Mouse (Mus musculus) forelimb bud, embryonic 11.5 days (tissue): ENCODE measurements around the gene Ctcfl.
A peak's percentile ranks its signal among the peaks of the same experiment; 100 is the strongest.

Source experiments
- DNase-seq: peaks from one replicate; pipeline ENCODE4 v3.0.0-alpha.2; 2012; ENCODE audit warnings: low read depth, low spot score

Ctcfl gene

DNA sequence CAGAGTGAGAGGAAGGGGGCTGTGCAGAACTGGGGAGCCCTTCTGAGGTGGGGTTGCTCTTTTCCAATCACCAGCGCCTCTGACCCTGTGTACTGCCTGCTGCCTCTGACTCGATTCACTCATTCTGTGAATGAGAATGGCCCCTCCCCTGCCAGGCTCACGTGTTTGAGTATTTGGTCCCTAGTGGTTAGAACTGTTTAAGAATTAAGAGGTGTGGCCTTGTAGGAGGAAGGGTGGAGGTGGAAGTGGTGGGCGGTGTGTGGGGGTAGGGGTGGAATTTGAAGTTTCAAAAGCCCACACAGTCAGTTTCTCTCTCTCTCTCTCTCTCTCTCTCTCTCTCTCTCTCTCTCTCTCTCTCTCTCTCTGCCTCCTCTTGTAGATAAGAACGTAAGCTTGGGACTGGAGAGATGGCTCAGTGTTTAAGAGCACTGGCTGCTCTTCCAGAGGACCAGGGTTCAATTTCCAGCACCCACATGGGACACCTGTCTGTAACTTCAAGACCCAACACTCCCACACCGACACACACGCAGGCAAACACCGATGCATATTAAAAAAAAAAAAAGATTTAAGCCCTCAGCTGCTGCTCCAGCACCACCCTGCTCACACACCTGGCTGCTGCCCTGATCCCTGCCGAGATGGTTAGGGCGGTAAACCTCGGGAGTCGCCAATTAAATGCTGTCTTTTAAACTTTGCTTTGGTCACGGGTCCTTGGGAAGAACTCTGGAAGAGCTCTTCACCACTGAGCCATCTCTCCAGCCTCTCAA is 35.4 kb downstream of the Ctcfl start:
- no peak for DNase-seq

DNA sequence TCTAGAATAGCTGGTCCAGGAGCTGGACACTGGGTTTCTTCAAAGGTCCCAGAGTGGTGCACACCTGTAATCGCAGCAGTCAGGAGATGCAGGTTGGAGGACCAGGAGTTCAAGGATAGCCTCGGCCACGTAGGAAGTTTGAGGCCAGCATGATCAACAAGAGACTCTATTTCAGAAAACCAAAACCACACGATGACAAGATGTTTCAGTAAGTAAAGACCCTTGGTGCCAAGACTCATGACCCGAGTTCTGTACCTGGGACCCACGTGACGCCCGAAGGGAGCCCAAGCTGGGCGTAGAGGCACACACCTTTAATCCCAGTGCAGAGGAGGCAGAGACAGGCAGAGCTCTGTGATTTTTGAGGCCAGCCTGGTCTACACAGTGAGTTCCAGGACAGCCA is 36.2 kb downstream of the Ctcfl start:
- DNase-seq, result no peak

DNA sequence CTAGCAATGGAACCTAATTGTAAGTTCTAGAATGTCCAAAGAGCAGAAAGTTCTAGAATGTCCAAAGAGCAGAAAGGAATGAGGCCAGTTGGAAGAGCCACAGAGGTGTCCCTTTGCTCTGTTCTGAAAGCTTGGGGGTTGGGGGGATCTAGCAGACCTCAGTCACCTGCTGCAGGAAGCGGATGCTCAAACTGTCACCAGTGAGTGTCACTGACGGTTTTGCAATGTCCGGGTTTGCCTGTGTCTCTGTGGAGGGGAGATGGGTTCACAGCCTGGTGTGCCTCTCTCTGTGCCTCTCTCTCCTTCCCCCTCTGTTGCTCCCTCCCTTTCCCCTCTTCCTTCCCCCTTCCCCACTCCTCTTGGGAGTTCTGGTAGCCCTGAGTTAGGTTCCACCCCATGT is 36.6 kb downstream of the Ctcfl start:
- no peak for DNase-seq

DNA sequence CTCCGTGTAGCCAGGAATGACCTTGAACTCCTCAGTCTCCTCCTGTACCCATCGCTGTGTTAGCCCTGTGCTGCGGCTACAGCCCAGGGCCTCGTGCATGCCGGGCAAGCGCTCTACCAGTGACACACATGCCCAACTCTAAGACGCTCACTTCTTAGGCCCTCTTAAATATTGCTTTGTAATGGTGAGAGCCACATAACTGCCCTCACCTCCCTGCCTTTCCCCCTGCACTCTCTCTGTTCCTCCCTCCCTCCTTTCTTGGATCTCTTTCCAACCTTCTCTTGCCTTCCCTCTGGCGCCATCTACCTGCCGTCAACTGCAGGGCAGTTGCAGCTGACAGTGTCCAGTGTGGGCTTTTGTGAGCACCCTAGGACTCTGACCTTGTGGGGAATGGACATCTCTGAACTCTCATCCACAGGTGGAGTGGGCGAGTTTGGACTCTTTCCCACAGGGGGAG is 38.5 kb downstream of the Ctcfl start:
- DNase-seq, result peak; percentile 79

DNA sequence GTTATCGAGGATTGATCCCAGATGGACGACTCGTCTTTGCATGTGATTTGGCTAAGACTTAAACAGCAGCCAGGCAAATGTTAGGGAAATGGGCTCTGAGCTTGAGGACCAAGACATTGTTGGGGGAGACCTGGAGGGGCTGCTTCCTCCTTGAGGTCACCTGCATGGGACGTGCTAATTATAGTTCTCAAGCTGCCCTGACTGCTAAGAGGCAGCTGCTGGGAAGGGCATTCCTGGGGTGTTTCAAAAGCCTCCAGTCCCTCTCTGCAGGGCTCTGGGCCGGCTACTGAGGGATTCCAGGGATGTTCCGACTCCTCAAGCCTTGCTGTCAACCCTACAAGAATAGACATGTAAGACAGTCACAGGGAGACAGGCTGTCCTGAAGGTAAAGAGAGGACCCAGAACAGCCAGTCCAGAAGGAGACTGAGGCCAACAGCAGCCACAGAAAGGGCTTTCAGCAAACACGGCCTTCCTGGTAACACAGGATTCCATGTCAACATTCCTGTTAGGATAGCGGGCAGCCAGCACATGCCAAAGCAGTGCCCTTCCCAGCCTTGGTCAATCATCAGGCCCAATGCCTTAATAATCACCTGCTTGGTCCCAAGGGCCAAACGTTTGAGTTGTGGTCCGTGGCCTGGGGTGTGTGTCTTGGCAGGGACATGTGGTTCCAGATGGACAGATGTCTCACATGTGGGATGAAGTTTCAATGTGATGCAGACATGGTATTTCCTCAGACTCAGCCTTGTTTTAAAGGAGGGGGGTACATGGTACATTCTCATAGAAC is 39.4 kb downstream of the Ctcfl start:
- no peak for DNase-seq

DNA sequence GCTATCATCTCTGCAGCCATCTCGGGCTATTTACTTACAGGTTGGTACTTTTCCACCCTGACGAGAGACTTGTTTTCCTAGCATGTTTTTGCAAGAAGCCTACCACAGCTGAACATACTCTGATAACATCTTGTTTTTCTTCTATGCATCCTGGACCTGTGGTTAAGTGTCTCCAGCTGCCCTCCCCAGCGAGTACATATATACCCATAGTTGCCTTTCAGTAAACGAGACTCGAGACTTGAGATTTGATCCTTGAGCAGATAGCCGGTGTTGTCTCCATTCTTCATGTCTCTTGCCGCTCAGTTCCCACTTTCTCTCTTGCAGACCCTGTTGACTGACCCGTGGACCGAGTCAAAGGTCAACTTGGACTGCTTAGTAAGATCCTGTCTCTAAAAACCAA is 42.4 kb downstream of the Ctcfl start:
- no peak for DNase-seq

DNA sequence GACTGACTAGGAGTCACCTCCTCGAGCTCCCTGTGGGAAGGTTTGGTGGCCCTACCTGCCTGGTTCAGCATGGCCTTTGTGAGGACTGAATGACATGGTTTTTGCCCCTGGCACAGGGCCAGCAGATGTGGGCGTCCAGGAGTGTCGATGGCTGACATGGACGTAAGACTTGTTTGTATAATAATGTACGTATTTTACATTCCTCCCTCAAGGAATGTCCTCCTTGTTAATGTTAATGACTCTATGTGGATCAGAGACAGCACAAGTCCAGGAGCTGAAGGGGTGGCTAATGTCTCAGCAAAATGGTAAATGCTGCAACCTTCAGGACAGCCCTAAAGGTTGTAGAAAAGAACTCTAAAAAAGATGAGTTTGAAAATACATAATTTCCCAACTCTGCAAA is 45.7 kb downstream of the Ctcfl start:
- no peak for DNase-seq

DNA sequence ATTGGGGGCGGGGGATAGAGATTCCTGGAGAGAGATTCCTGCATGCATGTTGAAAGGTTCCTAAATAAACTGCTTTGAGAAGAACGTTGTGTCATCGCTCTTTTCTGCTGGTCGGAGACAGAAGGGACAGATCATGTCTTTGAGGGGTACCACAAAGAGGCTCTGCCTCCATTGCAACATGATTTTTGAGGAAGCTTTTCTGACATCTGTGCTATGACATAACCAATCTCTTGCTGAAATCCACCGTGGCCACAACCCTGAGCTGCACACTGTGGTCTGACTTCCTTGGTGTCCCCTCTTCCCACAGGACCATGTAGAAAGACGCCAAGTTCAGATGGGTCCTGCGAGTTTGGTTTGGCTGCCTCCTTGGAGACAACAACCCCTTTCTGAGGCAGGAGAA is 46.4 kb downstream of the Ctcfl start:
- no peak for DNase-seq

DNA sequence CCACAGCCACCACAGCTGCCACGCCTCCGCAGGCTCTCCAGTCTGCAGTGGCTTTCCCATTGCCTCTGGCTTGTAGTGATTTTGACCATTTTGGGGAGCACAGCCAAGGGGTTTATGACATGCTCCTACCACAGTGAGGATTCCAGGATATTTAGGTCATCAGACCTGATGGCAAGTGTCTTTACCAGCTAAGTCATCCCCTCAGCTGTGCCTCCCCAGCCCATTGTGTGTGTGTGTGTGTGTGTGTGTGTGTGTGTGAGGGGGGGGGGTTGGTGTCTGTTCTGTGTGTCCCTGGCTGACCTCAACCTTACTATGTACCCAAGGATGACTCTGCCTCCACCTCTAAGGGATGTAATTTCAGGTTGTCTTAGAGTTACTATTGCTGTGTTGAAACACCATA is 54.5 kb downstream of the Ctcfl start:
- DNase-seq, result no peak

DNA sequence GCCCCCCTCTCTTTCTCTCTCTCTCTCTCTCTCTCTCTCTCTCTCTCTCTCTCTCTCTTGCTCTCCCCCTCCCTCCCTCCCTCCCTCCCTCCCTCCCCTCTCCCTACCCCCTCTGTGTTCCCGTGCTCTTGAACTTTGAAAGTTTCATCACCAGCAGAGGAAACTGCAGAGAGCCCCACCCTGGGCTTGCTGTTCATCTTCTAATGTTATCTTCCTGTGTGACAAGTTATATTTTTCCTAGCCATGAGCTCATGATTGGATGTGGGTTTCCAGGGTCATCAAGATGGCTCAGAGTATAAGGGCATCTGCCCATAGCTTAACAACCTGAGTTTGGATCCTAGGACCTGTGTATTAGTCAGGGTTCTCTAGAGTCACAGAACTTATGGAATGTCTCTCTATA is 56.1 kb downstream of the Ctcfl start:
- DNase-seq, result no peak

DNA sequence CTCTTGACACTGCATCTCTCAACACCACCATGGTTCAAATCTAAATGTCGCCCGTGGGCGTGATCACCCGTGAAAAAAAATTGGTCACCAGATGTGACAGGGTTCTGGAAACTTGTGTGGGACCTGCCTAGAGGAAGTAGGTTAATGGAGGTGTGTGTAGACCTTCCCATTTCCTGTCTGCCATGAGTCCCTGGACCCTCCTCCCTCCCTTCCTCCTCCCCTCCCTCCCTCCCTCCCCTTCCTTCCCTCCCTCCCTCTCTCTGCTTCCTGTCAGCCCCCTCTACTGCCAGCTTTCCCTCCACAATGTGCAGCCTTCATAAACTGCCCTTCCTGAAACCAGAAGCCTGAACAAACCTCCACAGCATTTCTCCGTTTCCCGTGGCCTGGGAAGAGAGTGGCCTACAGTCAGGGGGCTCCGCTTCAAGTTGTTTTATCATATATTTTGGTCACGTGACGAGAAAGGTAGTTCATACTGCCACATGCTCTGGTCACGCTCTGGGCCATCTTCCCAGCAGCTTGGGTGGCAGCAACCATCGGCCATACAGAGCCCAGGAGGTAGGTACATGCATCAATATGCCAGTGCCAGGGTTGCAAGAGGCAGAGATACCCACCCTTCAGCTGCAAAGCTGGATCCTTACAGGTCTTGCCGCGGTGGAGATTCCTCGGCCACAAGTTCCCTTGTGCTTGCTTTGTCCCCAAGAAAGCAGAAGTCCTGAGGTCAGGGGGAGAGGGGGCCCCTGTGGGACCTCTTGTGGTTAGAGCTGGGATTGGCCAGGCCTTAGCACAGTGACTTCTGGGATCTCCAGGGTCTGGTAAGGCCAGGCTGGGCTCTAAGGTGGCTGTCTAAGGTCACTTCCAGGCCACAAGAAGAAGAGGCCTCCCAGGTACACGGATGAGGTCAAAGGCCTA is 57.6 kb downstream of the Ctcfl start:
- DNase-seq, result no peak

DNA sequence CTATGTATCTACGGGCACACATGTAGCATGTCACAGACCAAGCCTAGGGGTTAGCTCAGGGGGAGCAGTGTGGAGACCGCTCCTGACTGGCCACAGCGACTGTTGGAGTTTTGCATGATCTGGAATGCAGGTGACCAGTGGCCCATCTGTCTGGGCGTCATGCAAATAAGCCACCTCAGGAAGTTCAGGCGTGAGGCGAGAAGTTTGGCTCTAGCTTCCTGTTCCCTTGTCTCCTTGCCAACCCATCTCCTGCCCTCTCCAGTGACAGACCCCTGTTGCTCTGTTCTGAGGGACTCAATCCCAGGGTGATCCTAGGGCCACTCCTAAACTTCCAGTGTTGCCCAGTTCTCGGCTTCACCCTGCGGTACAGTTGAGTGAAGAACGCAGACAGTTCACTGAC is 58.9 kb downstream of the Ctcfl start:
- no peak for DNase-seq

DNA sequence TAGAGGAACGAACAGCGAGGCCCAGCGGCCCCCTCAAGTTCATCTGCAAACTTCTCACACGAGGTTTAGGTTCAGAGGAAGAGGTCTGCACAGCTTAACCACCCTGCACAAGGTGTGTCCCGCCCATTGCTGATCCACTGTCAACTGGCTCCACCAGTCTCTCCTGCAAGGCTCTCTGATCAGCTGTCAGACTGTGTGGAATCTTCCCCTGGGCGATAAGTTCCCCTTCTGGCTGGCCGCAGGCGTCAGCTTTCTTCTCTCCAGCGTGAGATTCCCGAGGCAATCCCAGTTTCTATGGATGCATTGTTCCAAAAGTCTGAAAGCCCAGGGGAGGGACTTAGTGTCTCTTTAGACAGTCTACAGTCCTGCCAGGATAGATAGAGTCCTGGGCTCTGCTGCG is 61.1 kb downstream of the Ctcfl start:
- DNase-seq, result no peak

DNA sequence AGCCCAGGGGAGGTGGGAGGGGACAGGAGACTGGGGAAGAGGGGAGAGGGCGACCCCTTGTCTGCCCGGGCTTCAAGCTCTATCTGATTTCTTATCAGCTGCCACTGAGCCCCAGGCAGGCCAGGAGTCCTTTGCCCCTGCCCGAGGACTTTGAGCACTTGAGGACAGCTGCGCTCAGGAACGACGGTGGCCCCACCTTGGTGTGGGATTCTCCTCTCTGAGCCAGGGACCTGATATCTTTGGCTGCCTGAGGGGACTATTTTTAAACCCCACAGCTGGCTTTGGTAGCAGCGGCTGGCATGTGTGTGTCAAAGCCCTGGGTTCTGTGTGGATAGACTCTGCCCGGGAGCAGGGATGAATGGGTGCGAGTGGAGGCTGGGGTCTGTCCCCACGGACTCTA is 61.7 kb downstream of the Ctcfl start:
- DNase-seq, result no peak

DNA sequence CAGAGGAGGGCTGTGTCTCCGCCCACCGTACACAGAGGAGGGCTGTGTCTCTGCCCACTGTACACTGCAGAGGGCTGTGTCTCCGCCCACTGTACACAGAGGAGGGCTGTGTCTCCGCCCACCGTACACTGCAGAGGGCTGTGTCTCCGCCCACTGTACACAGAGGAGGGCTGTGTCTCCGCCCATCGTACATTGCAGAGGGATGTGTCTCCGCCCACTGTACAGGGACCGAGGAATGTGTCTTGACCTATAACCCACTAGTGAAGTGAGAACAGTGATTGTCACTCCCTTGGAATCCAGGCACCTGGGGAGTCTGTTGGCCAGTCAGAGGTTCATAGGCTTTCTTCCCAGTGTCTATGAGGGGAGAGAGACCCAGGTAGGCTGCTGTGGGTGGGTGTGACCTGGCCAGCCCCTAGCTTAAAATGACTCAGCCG is 62.4 kb downstream of the Ctcfl start:
- no peak for DNase-seq

DNA sequence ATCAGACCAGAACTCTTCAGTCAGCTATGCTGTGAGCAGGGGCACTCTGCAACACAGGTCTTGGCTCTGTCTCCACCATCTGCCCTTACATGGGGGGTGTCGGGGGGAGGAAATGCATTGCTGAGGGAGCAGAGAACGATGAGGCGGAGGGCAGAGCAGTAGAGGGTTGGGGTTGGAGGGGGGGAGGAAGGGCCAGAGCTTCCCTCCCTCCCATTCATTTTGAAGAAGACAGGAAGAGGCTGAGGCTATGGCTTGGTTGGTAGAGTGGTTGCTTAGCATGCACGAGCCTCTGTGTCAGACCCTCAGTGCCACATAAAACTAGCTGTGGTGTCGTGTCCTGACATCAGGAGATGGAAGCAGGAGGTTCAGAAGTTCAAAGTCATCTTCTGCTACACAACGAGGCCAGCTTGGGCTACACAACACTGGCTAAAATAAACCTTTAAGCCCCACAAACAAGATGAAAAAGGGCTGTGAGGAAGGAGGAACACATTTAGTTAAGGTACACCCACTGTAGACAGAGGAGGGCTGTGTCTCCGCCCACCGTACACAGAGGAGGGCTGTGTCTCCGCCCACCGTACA is 62.9 kb downstream of the Ctcfl start:
- DNase-seq, result no peak

DNA sequence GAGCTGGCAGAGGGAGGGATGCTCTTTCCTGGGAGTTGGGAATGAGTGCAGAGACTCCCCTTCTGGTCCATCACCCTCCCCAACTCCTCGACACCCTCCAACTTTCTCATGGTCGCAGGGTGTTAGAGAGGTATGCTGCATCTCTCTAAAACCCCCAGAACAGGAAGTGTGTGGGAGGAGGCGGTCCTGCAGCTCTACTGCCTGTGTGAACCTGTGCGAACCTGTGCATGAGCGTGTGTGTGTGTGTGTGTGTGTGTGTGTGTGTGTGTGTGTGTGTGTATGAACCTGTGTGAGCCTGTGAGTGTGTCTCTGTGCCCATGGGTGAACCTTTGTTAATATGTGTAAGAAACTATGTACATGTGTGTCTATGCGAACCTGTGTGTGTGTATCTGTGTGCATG is 65.5 kb downstream of the Ctcfl start:
- no peak for DNase-seq

DNA sequence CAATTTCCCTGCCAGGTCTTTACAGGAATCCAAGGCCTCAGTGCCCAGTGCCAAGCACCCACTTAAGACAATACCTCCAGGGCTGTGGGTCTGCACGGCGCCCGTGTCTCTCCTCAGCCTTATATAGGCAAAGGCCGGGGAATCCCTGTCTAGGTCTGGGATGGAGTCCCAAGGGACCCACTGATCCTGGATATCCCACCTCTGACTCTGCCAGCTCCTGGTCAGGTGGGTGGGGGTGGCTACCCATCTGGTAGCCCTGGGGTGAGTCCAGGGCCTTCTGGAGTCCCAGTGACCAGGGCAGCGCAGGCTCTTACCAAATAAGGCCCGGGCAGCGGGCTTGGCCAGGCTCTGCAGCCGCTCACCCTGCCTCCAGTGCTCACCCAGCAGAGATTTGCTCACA is 66.4 kb downstream of the Ctcfl start:
- no peak for DNase-seq

DNA sequence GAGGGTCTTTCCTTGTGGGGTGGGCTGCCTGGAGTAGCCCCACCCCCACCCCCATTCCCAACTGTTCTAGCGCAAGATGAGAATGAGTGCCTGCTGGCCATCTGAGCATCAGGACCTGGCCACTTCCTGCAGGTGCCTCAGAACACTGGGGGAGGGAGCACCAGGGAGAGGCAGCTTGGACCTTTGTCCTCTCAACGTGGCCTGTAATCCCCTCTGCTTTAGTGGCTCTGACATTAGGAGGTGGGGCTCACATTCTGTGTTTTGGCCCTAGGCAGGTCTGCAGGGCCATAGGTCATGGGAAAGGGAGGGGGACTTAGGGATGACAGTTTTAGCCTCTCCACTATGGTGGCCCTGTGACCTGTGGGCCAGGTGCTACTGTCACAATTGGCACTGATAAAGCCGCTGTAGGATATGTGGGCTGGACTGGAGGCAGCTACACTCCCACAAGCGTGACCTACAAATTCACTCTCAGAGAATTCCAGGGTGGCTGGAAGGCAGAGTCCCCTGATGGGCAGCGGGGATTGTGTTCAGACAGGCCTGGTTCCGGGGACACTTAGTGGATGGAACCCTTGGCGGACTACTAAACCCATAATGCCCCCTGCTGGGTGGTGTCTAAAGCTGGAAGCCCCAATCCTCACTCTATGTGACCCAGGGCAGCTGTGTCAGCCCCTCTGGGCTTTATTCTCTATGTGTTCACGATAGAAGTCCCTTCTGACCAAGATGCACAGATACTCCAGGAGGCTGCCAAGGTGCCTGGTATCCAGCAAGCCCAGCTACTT is 68.5 kb downstream of the Ctcfl start:
- no peak for DNase-seq

DNA sequence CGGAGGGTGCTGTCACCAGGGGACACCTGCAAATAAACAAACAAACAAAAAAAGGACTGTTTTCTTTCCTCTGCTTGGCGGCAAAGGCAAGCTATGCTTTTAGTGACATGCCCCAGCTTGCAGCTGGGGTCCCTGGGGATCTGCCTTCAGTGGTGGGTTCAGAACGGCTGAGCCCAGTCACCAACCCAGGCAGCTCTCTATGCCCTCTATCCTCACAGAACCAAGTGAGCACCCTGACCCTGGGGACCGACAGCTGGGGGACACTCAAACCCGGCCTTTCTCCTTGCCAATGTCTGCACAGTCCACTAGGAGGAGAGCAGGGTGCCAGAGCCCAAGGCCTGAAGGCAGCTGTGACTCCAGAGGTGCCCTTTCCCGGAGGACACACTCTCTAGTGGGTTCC is 69.5 kb downstream of the Ctcfl start:
- no peak for DNase-seq

DNA sequence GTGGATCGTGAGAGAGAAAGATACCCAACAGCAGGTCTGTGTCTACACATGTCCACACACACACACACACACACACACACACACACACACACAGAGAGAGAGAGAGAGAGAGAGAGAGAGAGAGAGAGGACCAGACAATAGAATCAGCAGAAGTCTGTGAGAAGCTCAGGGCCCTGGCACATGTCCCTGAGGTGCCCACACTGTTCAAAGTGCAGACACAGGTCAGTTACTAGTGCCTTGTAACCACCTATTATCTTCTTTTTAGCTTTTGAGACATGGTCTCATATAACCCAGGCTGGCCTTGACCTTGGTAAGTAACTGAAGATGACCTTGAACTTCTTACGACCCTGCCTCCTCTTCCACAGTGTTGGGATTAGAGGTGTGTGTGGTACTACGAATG is 70.1 kb downstream of the Ctcfl start:
- no peak for DNase-seq
